Mouse (Mus musculus) CH12.LX (cell line): ENCODE data around the gene Asic2.

Experiments
- CTCF ChIP-seq, 2 experiments: IDR thresholded peaks in 1 of 2; conservative IDR thresholded peaks in 1 of 2; 2 replicates each; pipeline ENCODE4 v1.5.1; 2011 to 2012; ENCODE audit warnings: low read depth in 2 of 2, low read length in 2 of 2, improper control_type of control experiment in 1 of 2, inconsistent platforms in 1 of 2, mild to moderate bottlenecking in 1 of 2, moderate library complexity in 1 of 2
- EP300 ChIP-seq: IDR thresholded peaks from 2 replicates; pipeline ENCODE4 v1.6.1; 2011; ENCODE audit warnings: low read length, improper control_type of control experiment

DNA sequence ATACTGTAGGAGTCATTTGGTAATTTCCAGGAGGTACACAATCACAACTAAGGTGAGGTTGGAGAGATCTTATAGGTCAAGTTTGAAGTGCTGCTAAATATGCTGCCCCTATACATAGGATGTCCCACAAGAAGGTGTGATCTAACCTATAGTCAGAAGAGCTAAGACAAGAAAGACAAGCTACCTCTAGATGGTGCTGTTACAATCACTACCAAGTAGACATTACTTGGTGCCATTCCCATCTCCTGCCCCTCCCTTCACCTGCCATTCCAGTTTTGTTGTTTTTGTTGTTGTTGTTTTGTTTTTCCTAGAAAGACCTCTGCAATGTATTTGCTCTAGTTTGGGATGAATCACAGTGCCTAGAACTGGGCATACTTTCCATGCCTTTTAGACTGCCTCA is 296.5 kb downstream of the Asic2 start:
- peak in 1 of 2 experiments; percentile 60; a peak in 2 of 4 replicates for TF ChIP-seq CTCF (conservative IDR thresholded peaks at IDR 0.05 in 1 of 2, IDR thresholded peaks at IDR 0.05 in 1 of 2; ENCODE audit: low read depth in 2 of 2, low read length in 2 of 2)
- TF ChIP-seq EP300 = no peak
